Mouse (Mus musculus) stomach, embryonic 16.5 days (tissue): ENCODE measurements around the gene Mturn. TPM values are rescaled to one million over a fixed set of nuclear protein-coding genes. Genes with fewer than 3 reads are reported as not detected.

Experiments used
- ATAC-seq: fragments of 200-750 bp; cut with Nextera tagmentation; 2 replicates; pipeline ENCODE4 v1.8.0; 2017; ENCODE audit warnings: moderate number of reproducible peaks, moderate TSS enrichment; ENCODE audit not compliant: insufficient read depth, low FRiP score
- H3K27ac ChIP-seq: fragments of 300-500 bp; sonication (generic); 2 replicates; pipeline ENCODE4 v1.5.1; 2014; ENCODE audit warnings: low read length
- H3K27me3 ChIP-seq: fragments of 300-500 bp; sonication (generic); 2 replicates; pipeline ENCODE4 v1.6.1; 2014; ENCODE audit warnings: low read length, control low read depth, mixed read lengths; ENCODE audit not compliant: control insufficient read depth, insufficient read depth
- H3K36me3 ChIP-seq: fragments of 300-500 bp; sonication (generic); 2 replicates; pipeline ENCODE4 v1.6.1; 2014; ENCODE audit warnings: low read length; ENCODE audit not compliant: control insufficient read depth, insufficient read depth
- H3K4me1 ChIP-seq: fragments of 300-500 bp; sonication (generic); 2 replicates; pipeline ENCODE4 v1.6.1; 2014; ENCODE audit warnings: low read length, control low read depth, mixed read lengths; ENCODE audit not compliant: control insufficient read depth, insufficient read depth
- H3K4me2 ChIP-seq: fragments of 300-500 bp; sonication (generic); 2 replicates; pipeline ENCODE4 v1.6.1; 2014; ENCODE audit warnings: low read depth, low read length, mixed read lengths
- H3K4me3 ChIP-seq: fragments of 300-500 bp; sonication (generic); replicated peaks from 2 replicates; pipeline ENCODE4 v1.5.1; 2014; ENCODE audit warnings: mild to moderate bottlenecking, low read length
- H3K9ac ChIP-seq: fragments of 300-500 bp; sonication (generic); 2 replicates; pipeline ENCODE4 v1.6.1; 2014; ENCODE audit warnings: low read length
- H3K9me3 ChIP-seq: fragments of 300-500 bp; sonication (generic); replicated peaks from 2 replicates; pipeline ENCODE4 v1.6.1; 2016; ENCODE audit warnings: low read length, control low read depth; ENCODE audit not compliant: control insufficient read depth
- WGBS: fragments of 180-500 bp; shearing (Covaris S2); extraction: QIAGEN DNeasy Blood & Tissue Kit; methylation state at CpG from one replicate; pipeline ENCODE4 v1.1.7; 2014; 5-methylcytosine and 5-hydroxymethylcytosine counted together
- polyA plus RNA-seq: library from polyadenylated mRNA; unstranded; fragments of >200 nt; fragmentation: Nextera tagmentation; extraction: Ambion mirVana; gene quantifications from 2 replicates; pipeline ENCODE4 v1.2.1, GENCODE M21; 2015

Gene Mturn
- polyA plus RNA-seq, 1 experiment from 2014 or later, result 9.5 TPM

DNA sequence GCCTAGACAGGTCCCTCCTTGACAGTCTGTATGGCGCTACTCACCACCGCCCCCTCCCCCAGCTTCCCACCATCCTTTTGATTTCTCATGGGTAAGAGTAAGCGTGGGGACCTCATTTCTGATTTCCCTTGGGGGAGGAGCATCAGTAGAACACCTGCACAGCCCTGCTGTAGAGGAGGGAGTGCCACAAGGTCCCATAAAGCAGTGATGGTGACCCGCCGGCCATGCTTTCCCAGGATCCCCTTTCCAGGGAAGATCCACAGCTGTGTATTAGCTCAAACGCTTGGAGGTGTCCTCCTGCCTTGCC lies 23.1 kb downstream of the Mturn start:
- H3K4me2 ChIP-seq, result no peak overlapping the region
- no peak overlapping the region for H3K9ac ChIP-seq
- no peaks in the 10 kb centered on the region for H3K36me3 ChIP-seq
- no peak overlapping the region for H3K27ac ChIP-seq
- WGBS, result 40% methylated on average over 6 of the region's 6 CpGs
- H3K4me3 ChIP-seq, result no peak overlapping the region
- H3K4me1 ChIP-seq, result no peaks in the 10 kb centered on the region
- 0 out of 2 replicates have a peak, but pooled peaks cover 6% of the 10 kb centered on the region for H3K27me3 ChIP-seq
- ATAC-seq, result no peak
- no peaks in the 10 kb centered on the region for H3K9me3 ChIP-seq

DNA sequence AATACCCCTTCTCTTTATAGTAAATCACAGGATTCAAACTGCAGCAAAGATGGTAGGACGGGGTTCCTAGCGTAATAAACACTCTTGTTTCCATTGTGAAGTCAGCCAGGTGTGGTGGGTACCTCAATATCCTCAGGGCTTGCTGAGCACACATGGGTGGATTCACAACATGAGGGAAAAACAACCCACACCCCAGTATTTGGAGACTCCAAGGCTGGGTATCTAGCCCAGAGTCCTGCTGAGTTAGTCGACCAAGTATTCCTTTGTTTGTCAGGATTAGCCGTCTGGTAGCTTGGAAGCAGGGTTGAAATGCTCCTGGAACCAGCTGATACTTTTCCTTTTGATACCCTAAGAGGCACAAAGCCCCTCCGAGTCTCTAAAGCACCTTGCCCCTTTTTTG lies 23.4 kb downstream of the Mturn start:
- WGBS, result 39% methylated on average over 5 of the region's 5 CpGs
- Histone ChIP-seq H3K27me3 (0 out of 2 replicates have a peak, but pooled peaks cover 6% of the 10 kb centered on the region), H3K9me3 (no peaks in the 10 kb centered on the region), H3K4me3 (no peak overlapping the region), H3K4me2 (no peak overlapping the region), H3K36me3 (no peaks in the 10 kb centered on the region), H3K9ac (no peak overlapping the region), H3K4me1 (no peaks in the 10 kb centered on the region), H3K27ac (no peak overlapping the region)
- ATAC-seq, result no peak

DNA sequence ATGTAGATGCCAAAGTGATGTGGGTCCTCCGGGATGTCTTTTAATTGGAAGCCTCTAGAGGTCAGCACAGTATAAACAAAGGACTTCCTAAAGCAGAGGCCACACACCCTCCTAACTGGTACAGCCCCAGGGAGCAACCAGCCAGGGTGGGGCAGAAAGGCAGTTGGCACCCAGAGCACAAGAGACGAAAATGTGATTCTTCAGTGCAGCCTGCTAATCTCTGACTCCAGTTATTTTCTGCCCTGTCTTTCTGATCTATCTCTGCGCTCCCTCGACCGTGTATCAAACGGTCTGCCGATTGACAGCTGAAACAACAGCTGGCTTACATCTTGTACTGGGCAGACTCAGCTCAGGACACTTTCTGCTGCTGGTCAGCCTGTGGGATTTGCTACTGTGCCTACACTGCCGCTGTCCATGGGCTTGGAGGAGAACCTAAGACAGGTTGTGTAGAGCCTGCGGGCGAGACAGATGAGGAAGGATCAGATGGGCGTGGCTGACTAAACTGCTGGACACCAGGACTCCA lies 24.0 kb downstream of the Mturn start:
- Histone ChIP-seq H3K4me2 (peak overlapping the region; percentile 23), H3K27me3 (0 out of 2 replicates have a peak, but pooled peaks cover 6% of the 10 kb centered on the region), H3K27ac (no peak overlapping the region), H3K36me3 (no peaks in the 10 kb centered on the region), H3K4me1 (no peaks in the 10 kb centered on the region), H3K9me3 (0 out of 2 replicates have a peak, but pooled peaks cover 3% of the 10 kb centered on the region), H3K9ac (0 out of 2 replicates have a peak overlapping the region, but pooled peaks have one; percentile 8), H3K4me3 (peak overlapping the region; percentile 7; the same call in 1 of the 2 replicates)
- WGBS, result 14% methylated on average over 11 of the region's 11 CpGs
- ATAC-seq, result peak; percentile 85

DNA sequence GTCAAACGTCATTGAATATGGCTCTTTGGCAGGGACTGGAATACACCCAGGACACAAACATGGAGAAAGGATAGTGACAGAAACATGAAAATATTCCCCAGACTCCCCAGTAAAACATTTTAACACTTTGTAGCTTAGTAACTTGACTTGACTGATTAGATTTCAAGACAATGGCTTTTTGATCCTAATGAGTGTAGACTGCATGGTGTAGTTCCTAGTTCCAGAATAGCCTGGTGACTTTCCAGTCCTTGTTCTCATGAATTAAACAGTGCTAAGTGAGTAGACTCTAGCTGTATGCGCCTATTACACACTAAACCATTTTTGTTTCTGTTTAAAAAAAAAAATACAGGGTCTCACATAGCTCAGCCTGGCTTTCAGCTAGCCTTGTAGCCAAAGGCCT lies 24.7 kb downstream of the Mturn start:
- 56% methylated on average over 2 of the region's 2 CpGs for WGBS
- Histone ChIP-seq H3K36me3 (no peaks in the 10 kb centered on the region), H3K9me3 (0 out of 2 replicates have a peak, but pooled peaks cover 3% of the 10 kb centered on the region), H3K4me2 (no peak overlapping the region), H3K27me3 (0 out of 2 replicates have a peak, but pooled peaks cover 6% of the 10 kb centered on the region), H3K4me3 (no peak overlapping the region), H3K27ac (no peak overlapping the region), H3K4me1 (no peaks in the 10 kb centered on the region), H3K9ac (no peak overlapping the region)
- no peak for ATAC-seq

DNA sequence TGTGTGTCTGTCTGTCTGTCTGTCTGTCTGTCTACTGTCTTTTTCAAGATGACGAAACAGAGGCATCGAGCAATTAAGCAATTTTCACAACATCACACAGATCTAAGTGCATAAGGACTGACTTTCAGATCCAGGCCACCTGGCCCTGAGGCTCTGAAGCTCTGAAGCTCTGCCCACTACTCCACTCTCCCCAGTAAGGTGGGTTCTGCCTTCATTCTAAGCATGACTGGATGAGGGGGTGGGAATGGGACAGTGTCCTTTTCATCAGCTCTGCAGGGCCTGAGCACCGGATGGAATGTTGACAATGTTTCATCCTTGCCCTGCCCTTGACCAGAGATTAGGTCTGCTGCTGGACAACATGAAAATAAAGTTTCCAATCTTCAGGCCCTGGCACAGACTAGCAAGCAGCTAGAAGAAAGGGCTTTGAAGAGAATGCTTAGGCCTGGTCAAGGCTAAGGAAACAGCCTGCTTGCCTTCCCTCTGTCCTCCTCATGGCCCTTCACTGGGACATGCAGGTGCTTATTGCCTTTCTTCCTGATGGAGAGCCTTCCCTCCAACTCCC lies 25.3 kb downstream of the Mturn start:
- WGBS, result 72% methylated on average over 3 of the region's 3 CpGs
- Histone ChIP-seq H3K9me3 (0 out of 2 replicates have a peak, but pooled peaks cover 3% of the 10 kb centered on the region), H3K4me1 (no peaks in the 10 kb centered on the region), H3K27ac (no peak overlapping the region), H3K27me3 (0 out of 2 replicates have a peak, but pooled peaks cover 6% of the 10 kb centered on the region), H3K4me3 (no peak overlapping the region), H3K36me3 (no peaks in the 10 kb centered on the region), H3K9ac (no peak overlapping the region), H3K4me2 (no peak overlapping the region)
- ATAC-seq, result no peak

DNA sequence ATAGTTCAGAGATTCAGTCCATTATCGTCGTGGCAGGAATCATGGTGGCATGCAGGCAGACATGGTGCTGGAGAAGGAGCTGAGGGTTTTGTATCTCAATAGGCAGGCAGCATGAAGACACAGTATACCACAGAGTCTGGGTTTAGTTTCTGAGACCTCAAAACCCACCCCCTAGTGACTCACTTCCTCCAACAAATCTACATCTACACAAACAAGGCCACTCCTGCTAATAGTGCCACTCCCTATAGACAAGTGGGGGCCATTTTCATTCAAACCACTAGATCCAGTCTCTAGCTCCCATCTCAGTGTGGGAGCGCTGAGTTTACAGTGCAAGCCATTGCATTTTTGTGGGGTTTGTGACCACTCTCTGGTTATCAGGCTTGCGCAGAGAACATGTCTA lies 27.2 kb downstream of the Mturn start:
- Histone ChIP-seq H3K36me3 (no peaks in the 10 kb centered on the region), H3K27ac (no peak overlapping the region), H3K27me3 (0 out of 2 replicates have a peak, but pooled peaks cover 6% of the 10 kb centered on the region), H3K4me1 (no peaks in the 10 kb centered on the region), H3K9ac (no peak overlapping the region), H3K4me3 (no peak overlapping the region), H3K4me2 (no peak overlapping the region), H3K9me3 (0 out of 2 replicates have a peak, but pooled peaks cover 3% of the 10 kb centered on the region)
- no peak for ATAC-seq
- 96% methylated on average over 4 of the region's 4 CpGs for WGBS

DNA sequence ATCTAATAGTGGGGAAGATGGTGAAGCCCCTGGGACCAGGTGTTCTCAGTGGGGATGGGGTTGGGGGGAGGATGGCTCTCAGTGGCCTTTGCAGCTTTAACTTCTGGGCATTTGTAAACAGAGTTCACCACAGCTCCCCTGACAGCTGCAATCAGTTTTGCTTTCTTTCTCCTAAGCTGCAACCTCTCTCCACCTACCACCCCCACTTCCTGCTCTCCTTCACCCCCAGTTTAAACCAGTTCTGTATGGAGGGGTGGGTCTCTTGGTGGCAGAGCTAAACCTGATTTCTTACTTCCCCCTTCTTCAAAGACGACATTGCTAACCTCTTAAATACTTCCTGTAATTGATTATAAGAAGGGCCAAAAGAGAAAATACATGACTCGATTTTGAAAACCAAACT lies 34.3 kb downstream of the Mturn start:
- Histone ChIP-seq H3K36me3 (no peaks in the 10 kb centered on the region), H3K9me3 (no peaks in the 10 kb centered on the region), H3K4me3 (no peak overlapping the region), H3K9ac (no peak overlapping the region), H3K4me1 (peaks cover 7% of the 10 kb centered on the region; the same call in 1 of the 2 replicates), H3K27ac (no peak overlapping the region), H3K27me3 (no peaks in the 10 kb centered on the region), H3K4me2 (no peak overlapping the region)
- WGBS, result 13% methylated on average over 2 of the region's 2 CpGs
- ATAC-seq, result no peak

DNA sequence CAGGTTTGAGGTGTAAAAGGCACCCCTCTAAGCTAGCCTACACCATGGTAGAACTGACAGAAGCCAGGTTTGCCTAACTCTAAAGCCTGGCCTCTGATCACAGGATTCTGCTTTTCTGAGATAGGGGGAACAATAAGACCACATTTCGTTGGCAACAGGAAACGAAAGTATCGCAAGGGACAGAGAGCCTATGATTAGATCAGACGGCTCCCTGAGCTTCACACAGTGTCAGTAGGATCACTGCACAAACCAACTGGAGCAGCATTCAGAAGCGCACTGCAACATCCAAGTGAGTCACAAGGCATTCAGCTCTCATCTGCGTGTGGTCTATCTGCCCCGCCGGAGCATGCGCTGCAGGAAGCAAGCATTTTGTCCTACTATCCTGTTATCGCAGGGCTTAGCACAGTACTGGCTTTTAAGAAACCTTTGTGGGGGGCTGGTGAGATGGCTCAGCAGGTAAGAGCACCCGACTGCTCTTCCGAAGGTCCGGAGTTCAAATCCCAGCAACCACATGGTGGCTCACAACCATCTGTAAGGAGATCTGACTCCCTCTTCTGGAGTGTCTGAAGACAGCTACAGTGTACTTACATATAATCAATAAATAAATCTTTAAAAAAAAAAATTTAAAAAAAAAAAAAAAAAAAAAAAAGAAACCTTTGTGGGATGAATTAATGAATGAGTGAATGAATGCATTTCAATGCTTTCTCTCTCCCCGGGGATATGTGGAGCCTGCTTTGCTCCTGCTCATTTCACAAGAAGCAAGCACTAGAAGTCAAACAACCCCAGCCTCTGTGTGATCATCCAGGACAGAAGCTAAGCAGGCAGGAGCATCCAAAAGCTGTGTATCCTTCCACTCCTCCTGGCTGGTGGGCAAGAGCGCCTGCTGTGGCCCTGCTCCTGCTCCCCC lies 37.6 kb downstream of the Mturn start:
- no peaks in the 10 kb centered on the region for H3K27me3 ChIP-seq
- no peaks in the 10 kb centered on the region for H3K9me3 ChIP-seq
- WGBS, result 73% methylated on average over 15 of the region's 15 CpGs
- H3K4me2 ChIP-seq, result no peak overlapping the region
- H3K4me3 ChIP-seq, result no peak overlapping the region
- peaks cover 7% of the 10 kb centered on the region; the same call in 1 of the 2 replicates for H3K4me1 ChIP-seq
- ATAC-seq, result no peak
- no peaks in the 10 kb centered on the region for H3K36me3 ChIP-seq
- 0 out of 2 replicates have a peak overlapping the region, but pooled peaks have one; percentile 21 for H3K9ac ChIP-seq
- H3K27ac ChIP-seq, result no peak overlapping the region
